Mouse (Mus musculus) thymus, adult 2 months (tissue): Measurements from ENCODE around the gene Wfdc10.

Experiments used
- CTCF ChIP-seq: fragments of 200-500 bp; IDR thresholded peaks from 2 replicates; pipeline ENCODE4 v1.5.1; 2012; ENCODE audit warnings: mild to moderate bottlenecking, control low read depth, low read length, moderate library complexity, borderline replicate concordance; ENCODE audit not compliant: control insufficient read depth, poor library complexity, insufficient read depth; ENCODE audit errors: extremely low read depth
- POLR2A ChIP-seq: fragments of 200-500 bp; IDR thresholded peaks from 2 replicates; pipeline ENCODE4 v1.6.1; 2012; ENCODE audit warnings: mild to moderate bottlenecking, low read length, control low read depth, moderate library complexity; ENCODE audit not compliant: control insufficient read depth, poor library complexity, insufficient read depth; ENCODE audit errors: extremely low read depth

GRCm38 (mm10) chr2:164641881-164642673, 13.8 kb upstream of the Wfdc10 start:
- TF ChIP-seq POLR2A (no peak), CTCF (no peak)
